Mouse (Mus musculus) kidney, embryonic 14.5 days (tissue): Measurements from ENCODE around the gene Kif1a. TPM values are rescaled to one million over a fixed set of nuclear protein-coding genes. Genes with fewer than 3 reads are reported as not detected.
A peak's percentile ranks its signal among the peaks of the same experiment; 100 is the strongest.

Experiments
- ATAC-seq: fragments of 200-750 bp; cut with Nextera tagmentation; 2 replicates; pipeline ENCODE4 v1.8.0; 2017; ENCODE audit warnings: moderate number of reproducible peaks, mild to moderate bottlenecking, moderate TSS enrichment, moderate library complexity; ENCODE audit not compliant: low FRiP score, low TSS enrichment
- H3K27ac ChIP-seq: fragments of 300-500 bp; sonication (generic); 2 replicates; pipeline ENCODE4 v1.5.1; 2014; ENCODE audit warnings: low read depth, mild to moderate bottlenecking, low read length, moderate library complexity, mixed read lengths
- H3K27me3 ChIP-seq: fragments of 300-500 bp; sonication (generic); 2 replicates; pipeline ENCODE4 v1.6.1; 2014; ENCODE audit warnings: mild to moderate bottlenecking, low read length; ENCODE audit not compliant: control insufficient read depth, insufficient read depth
- H3K36me3 ChIP-seq: fragments of 300-500 bp; sonication (generic); 2 replicates; pipeline ENCODE4 v1.6.1; 2014; ENCODE audit warnings: low read length, mixed read lengths; ENCODE audit not compliant: control insufficient read depth, insufficient read depth
- H3K4me1 ChIP-seq: fragments of 300-500 bp; sonication (generic); 2 replicates; pipeline ENCODE4 v1.6.1; 2014; ENCODE audit warnings: low read length, mixed read lengths; ENCODE audit not compliant: control insufficient read depth, insufficient read depth
- H3K4me2 ChIP-seq: fragments of 300-500 bp; sonication (generic); replicated peaks from 2 replicates; pipeline ENCODE4 v1.6.1; 2014; ENCODE audit warnings: low read depth, mild to moderate bottlenecking, low read length
- H3K4me3 ChIP-seq: fragments of 300-500 bp; sonication (generic); 2 replicates; pipeline ENCODE4 v1.5.1; 2014; ENCODE audit warnings: mild to moderate bottlenecking, low read length
- H3K9ac ChIP-seq: fragments of 300-500 bp; sonication (generic); 2 replicates; pipeline ENCODE4 v1.6.1; 2014; ENCODE audit warnings: low read depth, mild to moderate bottlenecking, low read length, moderate library complexity
- H3K9me3 ChIP-seq: fragments of 300-500 bp; sonication (generic); 2 replicates; pipeline ENCODE4 v1.6.1; 2016; ENCODE audit warnings: low read length; ENCODE audit not compliant: control insufficient read depth
- WGBS: fragments of 180-500 bp; shearing (Covaris S2); extraction: QIAGEN DNeasy Blood & Tissue Kit; methylation state at CpG from one replicate; pipeline ENCODE4 v1.1.7; 2014; 5-methylcytosine and 5-hydroxymethylcytosine counted together
- polyA plus RNA-seq: library from polyadenylated mRNA; unstranded; fragments of >200 nt; fragmentation: Nextera tagmentation; extraction: Ambion mirVana; gene quantifications from 2 replicates; pipeline ENCODE4 v1.2.1, GENCODE M21; 2014

Gene Kif1a
- polyA plus RNA-seq, 1 experiment from 2014 or later: 6.9 TPM

GRCm38 (mm10) chr1:93130242-93130983 lies 28.7 kb upstream of the Kif1a start:
- H3K36me3 ChIP-seq: no peaks in the 10 kb centered on the region
- H3K4me1 ChIP-seq: no peaks in the 10 kb centered on the region
- no peak overlapping the region for H3K4me3 ChIP-seq
- H3K27me3 ChIP-seq: no peaks in the 10 kb centered on the region
- H3K9me3 ChIP-seq: no peaks in the 10 kb centered on the region
- 64% methylated on average over 10 of the region's 10 CpGs for WGBS
- no peak for ATAC-seq
- H3K9ac ChIP-seq: no peak overlapping the region
- H3K27ac ChIP-seq: no peak overlapping the region
- H3K4me2 ChIP-seq: no peak overlapping the region

GRCm38 (mm10) chr1:93128710-93129349 lies 27.1 kb upstream of the Kif1a start:
- H3K4me3 ChIP-seq: no peak overlapping the region
- ATAC-seq: no peak
- no peak overlapping the region for H3K27ac ChIP-seq
- no peaks in the 10 kb centered on the region for H3K36me3 ChIP-seq
- H3K4me1 ChIP-seq: no peaks in the 10 kb centered on the region
- no peaks in the 10 kb centered on the region for H3K9me3 ChIP-seq
- H3K4me2 ChIP-seq: no peak overlapping the region
- no peak overlapping the region for H3K9ac ChIP-seq
- no peaks in the 10 kb centered on the region for H3K27me3 ChIP-seq
- 28% methylated on average over 6 of the region's 6 CpGs for WGBS

- Histone ChIP-seq H3K27me3 (no peaks in the 10 kb centered on the region), H3K27ac (no peak overlapping the region), H3K4me3 (no peak overlapping the region), H3K9ac (no peak overlapping the region), H3K36me3 (no peaks in the 10 kb centered on the region), H3K4me2 (no peak overlapping the region), H3K4me1 (no peaks in the 10 kb centered on the region), H3K9me3 (no peaks in the 10 kb centered on the region)
- no peak for ATAC-seq
- WGBS: 79% methylated on average over 8 of the region's 8 CpGs
Observed at GRCm38 (mm10) chr1:93128209-93128608, 26.5 kb upstream of the Kif1a start.

GRCm38 (mm10) chr1:93125256-93125655 lies 23.5 kb upstream of the Kif1a start:
- H3K27ac ChIP-seq: no peak overlapping the region

GRCm38 (mm10) chr1:93124066-93124465 lies 22.3 kb upstream of the Kif1a start:
- H3K4me2 ChIP-seq: no peak overlapping the region
- H3K9me3 ChIP-seq: no peaks in the 10 kb centered on the region
- H3K27ac ChIP-seq: no peak overlapping the region
- ATAC-seq: no peak
- no peak overlapping the region for H3K9ac ChIP-seq
- H3K4me3 ChIP-seq: no peak overlapping the region
- H3K4me1 ChIP-seq: no peaks in the 10 kb centered on the region
- no peaks in the 10 kb centered on the region for H3K27me3 ChIP-seq
- WGBS: 55% methylated on average over 8 of the region's 8 CpGs
- no peaks in the 10 kb centered on the region for H3K36me3 ChIP-seq

More at GRCm38 (mm10) chr1:93125256-93125655, 23.5 kb upstream of the Kif1a start:
- Histone ChIP-seq H3K36me3 (no peaks in the 10 kb centered on the region), H3K9ac (no peak overlapping the region), H3K4me1 (no peaks in the 10 kb centered on the region), H3K4me2 (no peak overlapping the region), H3K9me3 (no peaks in the 10 kb centered on the region), H3K4me3 (no peak overlapping the region), H3K27me3 (no peaks in the 10 kb centered on the region)
- WGBS: 72% methylated on average over 5 of the region's 5 CpGs
- no peak for ATAC-seq

GRCm38 (mm10) chr1:93123179-93123854 lies 21.6 kb upstream of the Kif1a start:
- H3K9ac ChIP-seq: no peak overlapping the region
- H3K4me1 ChIP-seq: no peaks in the 10 kb centered on the region
- no peak overlapping the region for H3K4me2 ChIP-seq
- no peaks in the 10 kb centered on the region for H3K9me3 ChIP-seq
- 79% methylated on average over 11 of the region's 11 CpGs for WGBS
- H3K36me3 ChIP-seq: no peaks in the 10 kb centered on the region
- no peaks in the 10 kb centered on the region for H3K27me3 ChIP-seq
- no peak overlapping the region for H3K27ac ChIP-seq
- H3K4me3 ChIP-seq: no peak overlapping the region
- ATAC-seq: no peak

- Histone ChIP-seq H3K9ac (no peak overlapping the region), H3K9me3 (no peaks in the 10 kb centered on the region), H3K4me3 (no peak overlapping the region), H3K27ac (no peak overlapping the region), H3K36me3 (no peaks in the 10 kb centered on the region), H3K4me1 (no peaks in the 10 kb centered on the region), H3K4me2 (no peak overlapping the region), H3K27me3 (0 out of 2 replicates have a peak, but pooled peaks cover 2% of the 10 kb centered on the region)
- WGBS: 45% methylated on average over 4 of the region's 4 CpGs
- ATAC-seq: no peak
Observed at GRCm38 (mm10) chr1:93118816-93119215, 17.1 kb upstream of the Kif1a start.

- peak overlapping the region; percentile 48 for H3K4me2 ChIP-seq
- peak overlapping the region; percentile 13; the same call in 1 of the 2 replicates for H3K9ac ChIP-seq
- peak; percentile 71; the same call in 1 of the 2 replicates for ATAC-seq
- 25% methylated on average over 11 of the region's 13 CpGs for WGBS
- H3K27me3 ChIP-seq: 0 out of 2 replicates have a peak, but pooled peaks cover 3% of the 10 kb centered on the region
- H3K4me1 ChIP-seq: no peaks in the 10 kb centered on the region
- H3K4me3 ChIP-seq: peak overlapping the region; percentile 23
- H3K9me3 ChIP-seq: no peaks in the 10 kb centered on the region
- no peaks in the 10 kb centered on the region for H3K36me3 ChIP-seq
- no peak overlapping the region for H3K27ac ChIP-seq
Observed at GRCm38 (mm10) chr1:93115471-93115870, 13.7 kb upstream of the Kif1a start.
